Mouse (Mus musculus): ENCODE results near the gene Gnptab.

- TF ChIP-seq POLR2A (IDR thresholded peaks at IDR 0.05; ENCODE audit: control insufficient read depth, extremely low read depth, insufficient read depth, low read length, poor library complexity) (no peak), CTCF (IDR thresholded peaks at IDR 0.05; ENCODE audit: borderline replicate concordance, control insufficient read depth, extremely low read depth, insufficient read depth, low read length, poor library complexity) (no peak)
These were observed 6.4 kb downstream of the Gnptab start for GRCm38 (mm10) chr10:88385290-88385689.
